Mouse (Mus musculus): ENCODE measurements at regions not wholly inside any gene's neighbourhood (a gene's known extent, or its start where the extent isn't known, plus 50 kb on each side); places are given as distances from the start of the nearest gene placed in this dataset.

DNA sequence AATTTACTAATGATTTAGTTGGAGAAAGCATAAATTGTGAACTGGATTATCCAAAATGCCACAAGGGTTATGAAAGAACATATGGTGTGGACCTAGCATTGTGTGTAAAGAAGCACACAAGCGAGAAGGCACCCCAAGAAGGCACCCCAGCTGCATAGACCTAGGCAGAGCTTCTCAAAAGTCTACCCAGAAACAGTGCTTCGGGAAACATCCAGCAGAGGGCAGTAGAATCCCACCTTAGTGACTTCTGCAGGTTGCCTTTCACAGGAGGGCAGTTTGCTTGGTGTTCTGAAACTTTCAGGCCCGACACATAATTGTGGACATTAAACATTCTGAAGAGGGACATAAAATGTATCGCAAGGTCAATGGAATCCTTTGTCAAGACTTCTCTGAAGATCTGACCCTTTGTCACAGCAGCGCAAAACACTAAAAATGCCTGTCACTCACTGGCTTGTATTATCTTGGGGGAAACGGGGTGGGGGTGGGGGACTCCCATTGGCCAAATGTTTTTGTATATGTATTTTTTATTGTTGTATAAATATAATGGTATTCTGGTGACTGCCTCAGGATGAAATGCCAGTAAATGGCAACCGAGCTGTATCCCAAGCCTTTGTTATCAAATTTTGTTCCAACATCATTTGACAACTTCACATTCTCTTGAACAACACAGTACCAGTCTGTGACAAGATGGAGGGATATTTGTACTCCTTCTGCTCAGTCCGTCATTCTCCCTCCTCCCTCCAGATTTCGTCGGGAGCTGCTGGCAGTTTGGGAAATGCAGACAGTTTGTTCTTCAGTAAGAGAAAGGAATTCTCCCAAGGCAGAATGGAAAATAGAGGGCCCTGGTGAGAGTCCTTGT, 156.4 kb upstream of the Frg1 start:
- Histone ChIP-seq H3K27me3 (replicated peaks; ENCODE audit: control insufficient read depth, insufficient read depth, low read length) (no peaks in the 10 kb centered on the region), H3K9me3 (ENCODE audit: control insufficient read depth, low read length) (no peaks in the 10 kb centered on the region), H3K4me2 (ENCODE audit: low read length) (no peak overlapping the region), H3K36me3 (ENCODE audit: control insufficient read depth, insufficient read depth, low read length) (no peaks in the 10 kb centered on the region), H3K27ac (ENCODE audit: low read depth) (no peak overlapping the region), H3K4me1 (replicated peaks; ENCODE audit: control insufficient read depth, insufficient read depth, low read length) (no peaks in the 10 kb centered on the region), H3K9ac (ENCODE audit: low read length) (no peak overlapping the region), H3K4me3 (ENCODE audit: low read depth, low read length) (no peak overlapping the region)
- 43% methylated on average over 10 of the region's 10 CpGs for whole genome bisulfite sequencing
- peak; percentile 52; the same call in 1 of the 2 replicates for ATAC-seq (replicated peaks; ENCODE audit: low FRiP score, low TSS enrichment, low read depth)
- peak; percentile 94 for DNase-seq (ENCODE audit: low spot score)

DNA sequence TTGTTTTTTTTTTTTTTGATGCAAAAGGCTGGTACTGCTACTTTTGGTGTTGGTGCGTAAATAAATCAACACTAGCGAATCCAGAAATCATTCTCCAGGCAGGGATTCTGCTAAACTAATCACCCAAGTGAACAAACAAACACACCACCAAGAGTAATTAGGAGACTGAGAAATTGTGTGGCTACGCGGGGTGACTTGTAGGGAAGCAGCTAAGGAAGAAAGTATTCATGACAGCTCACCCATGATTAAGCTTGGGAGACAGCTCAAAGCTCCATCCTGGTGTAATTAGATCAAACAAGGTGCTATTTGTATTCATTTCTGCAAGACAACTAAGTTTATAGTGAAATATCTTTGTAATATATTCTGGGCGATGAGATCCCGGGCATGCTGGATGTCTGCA, 153.7 kb upstream of the Frg1 start:
- Histone ChIP-seq H3K4me1 (replicated peaks; ENCODE audit: control insufficient read depth, insufficient read depth, low read length) (no peaks in the 10 kb centered on the region), H3K36me3 (ENCODE audit: control insufficient read depth, insufficient read depth, low read length) (no peaks in the 10 kb centered on the region), H3K27ac (ENCODE audit: low read depth) (no peak overlapping the region), H3K27me3 (replicated peaks; ENCODE audit: control insufficient read depth, insufficient read depth, low read length) (no peaks in the 10 kb centered on the region), H3K9me3 (ENCODE audit: control insufficient read depth, low read length) (no peaks in the 10 kb centered on the region), H3K9ac (ENCODE audit: low read length) (no peak overlapping the region), H3K4me2 (ENCODE audit: low read length) (no peak overlapping the region), H3K4me3 (ENCODE audit: low read depth, low read length) (no peak overlapping the region)
- DNase-seq (ENCODE audit: low spot score), result no peak
- WGBS, result 85% methylated on average over 6 of the region's 6 CpGs
- no peak for ATAC-seq (replicated peaks; ENCODE audit: low FRiP score, low TSS enrichment, low read depth)

DNA sequence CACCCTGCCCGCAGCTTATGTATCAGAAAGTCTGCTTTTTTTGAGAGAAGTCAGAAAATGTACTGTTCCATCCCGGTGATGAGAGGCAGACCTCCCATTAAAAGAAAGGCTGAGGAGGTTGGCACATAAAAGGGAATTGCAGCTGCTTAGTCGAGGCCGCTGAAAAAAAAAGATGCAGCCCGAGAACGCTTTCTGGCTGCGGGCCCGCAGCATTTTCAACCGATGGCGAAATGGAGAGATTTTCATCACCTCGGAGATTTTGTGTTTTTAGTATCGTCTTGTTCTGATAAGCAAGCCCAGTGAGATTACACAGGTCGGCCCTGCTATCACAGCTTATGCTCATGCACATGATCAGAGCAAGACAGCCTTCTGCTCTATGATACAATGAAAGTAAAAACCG, 145.1 kb upstream of the Frg1 start:
- H3K9ac ChIP-seq (ENCODE audit: low read length), result no peak overlapping the region
- H3K27ac ChIP-seq (ENCODE audit: low read depth), result no peak overlapping the region
- H3K4me1 ChIP-seq (replicated peaks; ENCODE audit: control insufficient read depth, insufficient read depth, low read length), result no peaks in the 10 kb centered on the region
- WGBS, result 55% methylated on average over 14 of the region's 14 CpGs
- no peaks in the 10 kb centered on the region for H3K36me3 ChIP-seq (ENCODE audit: control insufficient read depth, insufficient read depth, low read length)
- H3K4me3 ChIP-seq (ENCODE audit: low read depth, low read length), result no peak overlapping the region
- DNase-seq (ENCODE audit: low spot score), result no peak
- peak overlapping the region; percentile 18; the same call in 1 of the 2 replicates for H3K4me2 ChIP-seq (ENCODE audit: low read length)
- no peaks in the 10 kb centered on the region for H3K27me3 ChIP-seq (replicated peaks; ENCODE audit: control insufficient read depth, insufficient read depth, low read length)
- H3K9me3 ChIP-seq (ENCODE audit: control insufficient read depth, low read length), result no peaks in the 10 kb centered on the region
- ATAC-seq (replicated peaks; ENCODE audit: low FRiP score, low TSS enrichment, low read depth), result no peak

DNA sequence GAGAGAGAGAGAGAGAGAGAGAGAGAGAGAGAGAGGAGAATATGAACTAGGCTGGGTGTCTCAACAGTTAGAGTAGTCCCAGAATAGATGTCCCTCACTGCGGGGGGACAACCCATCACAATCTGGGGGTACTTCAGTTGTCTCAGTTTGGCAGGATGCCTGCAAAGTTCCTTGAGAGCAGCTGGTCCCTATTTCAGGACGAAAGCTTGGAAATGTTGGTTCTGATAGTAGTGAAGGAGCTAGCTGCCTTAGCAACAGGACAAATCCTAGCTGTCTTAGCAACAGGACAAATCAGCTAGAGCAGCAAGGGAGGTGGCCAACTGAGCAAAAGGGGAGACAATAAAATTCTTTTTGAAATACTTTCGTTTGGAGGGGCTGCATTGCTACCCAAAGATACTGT, 139.9 kb upstream of the Frg1 start:
- no peaks in the 10 kb centered on the region for H3K9me3 ChIP-seq (ENCODE audit: control insufficient read depth, low read length)
- ATAC-seq (replicated peaks; ENCODE audit: low FRiP score, low TSS enrichment, low read depth), result no peak
- H3K4me2 ChIP-seq (ENCODE audit: low read length), result no peak overlapping the region

DNA sequence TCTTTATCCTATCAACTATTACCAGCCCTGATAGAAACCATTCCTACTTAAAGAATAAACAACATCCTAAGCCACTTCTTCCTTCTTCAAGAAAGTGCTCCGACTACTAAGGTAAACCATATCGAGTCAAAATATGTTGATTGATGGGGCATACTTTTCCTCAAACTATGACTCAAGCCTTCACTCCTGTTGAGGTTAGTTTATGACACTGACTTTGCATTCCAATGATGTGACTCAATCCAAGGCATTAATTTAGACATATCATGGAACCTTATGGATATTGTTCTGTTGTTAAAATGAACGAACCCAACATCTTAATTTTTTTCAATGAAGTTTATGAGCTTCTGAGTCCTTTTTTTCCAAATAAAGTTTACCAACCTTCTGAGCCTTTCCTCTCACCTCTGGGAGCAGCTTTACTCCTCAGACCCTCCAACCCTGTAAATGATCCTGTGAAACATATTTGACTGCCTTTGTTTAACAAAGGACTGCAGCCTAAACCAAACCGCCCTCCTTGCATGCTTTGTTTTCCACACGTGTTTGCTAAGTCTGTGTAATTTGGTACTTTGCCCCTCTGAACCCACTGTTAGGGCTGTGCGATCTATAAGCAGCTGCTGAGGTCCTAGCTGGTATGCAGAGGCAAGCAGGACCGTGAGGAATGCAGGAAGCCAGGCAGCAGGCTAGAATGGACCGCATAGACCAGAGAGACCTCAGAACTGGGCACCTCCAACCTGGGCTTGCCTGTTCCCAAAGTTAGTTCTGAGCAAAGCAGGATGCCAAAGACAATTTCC, 136.1 kb upstream of the Frg1 start:
- ATAC-seq (replicated peaks; ENCODE audit: low FRiP score, low TSS enrichment, low read depth) (0 out of 2 replicates have a peak, but pooled peaks have one; percentile 60), DNase-seq (ENCODE audit: low spot score) (peak; percentile 52)
- WGBS, result 26% methylated on average over 8 of the region's 8 CpGs

More for the DNA sequence above, 139.9 kb upstream of the Frg1 start:
- no peak for DNase-seq (ENCODE audit: low spot score)
- no peak overlapping the region for H3K4me3 ChIP-seq (ENCODE audit: low read depth, low read length)
- H3K9ac ChIP-seq (ENCODE audit: low read length), result no peak overlapping the region
- no peaks in the 10 kb centered on the region for H3K36me3 ChIP-seq (ENCODE audit: control insufficient read depth, insufficient read depth, low read length)
- H3K27ac ChIP-seq (ENCODE audit: low read depth), result no peak overlapping the region
- H3K4me1 ChIP-seq (replicated peaks; ENCODE audit: control insufficient read depth, insufficient read depth, low read length), result peaks cover 5% of the 10 kb centered on the region; the same call in 1 of the 2 replicates
- no peaks in the 10 kb centered on the region for H3K27me3 ChIP-seq (replicated peaks; ENCODE audit: control insufficient read depth, insufficient read depth, low read length)
- 60% methylated on average over 3 of the region's 3 CpGs for WGBS

DNA sequence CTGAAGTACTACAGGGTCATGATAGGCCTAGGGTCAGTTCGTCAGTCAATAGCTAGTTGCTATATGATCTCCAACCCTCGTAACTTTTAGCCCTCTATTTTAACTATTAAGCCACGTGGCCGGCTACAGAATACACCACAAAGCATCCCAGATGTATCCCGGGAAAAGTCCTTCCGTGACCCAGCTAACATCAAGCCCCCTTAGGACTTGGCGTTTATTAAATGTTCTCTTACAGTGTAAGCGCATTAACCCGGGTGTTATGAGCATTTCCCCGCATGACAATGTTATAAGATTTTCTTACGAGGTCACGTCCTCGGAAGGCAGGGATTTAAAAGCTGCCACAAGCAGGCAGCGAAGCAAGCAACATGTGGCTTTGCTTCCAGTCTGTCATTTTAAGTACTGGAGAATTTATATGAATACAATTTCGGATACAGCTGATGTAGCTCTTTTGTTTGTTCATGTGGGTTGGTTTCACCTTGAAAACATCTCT, 135.1 kb upstream of the Frg1 start:
- no peak overlapping the region for H3K4me2 ChIP-seq (ENCODE audit: low read length)
- 55% methylated on average over 15 of the region's 15 CpGs for WGBS

More for the DNA sequence above, 136.1 kb upstream of the Frg1 start:
- Histone ChIP-seq H3K9ac (ENCODE audit: low read length) (no peak overlapping the region), H3K4me1 (replicated peaks; ENCODE audit: control insufficient read depth, insufficient read depth, low read length) (peaks cover 5% of the 10 kb centered on the region; the same call in 1 of the 2 replicates), H3K27ac (ENCODE audit: low read depth) (no peak overlapping the region), H3K4me3 (ENCODE audit: low read depth, low read length) (no peak overlapping the region), H3K9me3 (ENCODE audit: control insufficient read depth, low read length) (no peaks in the 10 kb centered on the region), H3K36me3 (ENCODE audit: control insufficient read depth, insufficient read depth, low read length) (no peaks in the 10 kb centered on the region), H3K27me3 (replicated peaks; ENCODE audit: control insufficient read depth, insufficient read depth, low read length) (no peaks in the 10 kb centered on the region), H3K4me2 (ENCODE audit: low read length) (no peak overlapping the region)

DNA sequence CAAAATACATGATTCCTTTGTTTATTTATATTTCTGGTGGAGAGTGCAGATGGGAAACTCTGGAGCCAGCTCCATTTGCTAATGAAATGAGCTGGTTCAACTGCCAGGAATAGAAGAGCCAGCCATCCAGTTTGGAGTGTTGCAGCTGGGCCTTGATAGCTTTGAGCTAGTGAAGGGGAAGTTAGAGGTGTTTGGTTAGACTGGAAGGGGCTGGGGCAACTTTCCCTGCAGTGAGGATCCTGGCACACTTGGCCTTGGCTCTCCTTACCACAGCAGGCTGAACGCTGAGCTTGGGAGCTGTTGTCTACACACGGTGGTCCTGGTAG, 133.2 kb upstream of the Frg1 start:
- no peaks in the 10 kb centered on the region for H3K36me3 ChIP-seq (ENCODE audit: control insufficient read depth, insufficient read depth, low read length)
- H3K4me3 ChIP-seq (ENCODE audit: low read depth, low read length), result no peak overlapping the region
- H3K9ac ChIP-seq (ENCODE audit: low read length), result no peak overlapping the region
- H3K27ac ChIP-seq (ENCODE audit: low read depth), result no peak overlapping the region
- H3K4me1 ChIP-seq (replicated peaks; ENCODE audit: control insufficient read depth, insufficient read depth, low read length), result peaks cover 5% of the 10 kb centered on the region; the same call in 1 of the 2 replicates
- no peaks in the 10 kb centered on the region for H3K9me3 ChIP-seq (ENCODE audit: control insufficient read depth, low read length)
- ATAC-seq (replicated peaks; ENCODE audit: low FRiP score, low TSS enrichment, low read depth) (no peak), DNase-seq (ENCODE audit: low spot score) (no peak)
- no peaks in the 10 kb centered on the region for H3K27me3 ChIP-seq (replicated peaks; ENCODE audit: control insufficient read depth, insufficient read depth, low read length)
- no peak overlapping the region for H3K4me2 ChIP-seq (ENCODE audit: low read length)
- 82% methylated on average over 2 of the region's 2 CpGs for WGBS

More for the DNA sequence above, 135.1 kb upstream of the Frg1 start:
- Histone ChIP-seq H3K36me3 (ENCODE audit: control insufficient read depth, insufficient read depth, low read length) (no peaks in the 10 kb centered on the region), H3K4me3 (ENCODE audit: low read depth, low read length) (no peak overlapping the region), H3K4me1 (replicated peaks; ENCODE audit: control insufficient read depth, insufficient read depth, low read length) (peaks cover 5% of the 10 kb centered on the region; the same call in 1 of the 2 replicates), H3K9me3 (ENCODE audit: control insufficient read depth, low read length) (no peaks in the 10 kb centered on the region), H3K9ac (ENCODE audit: low read length) (no peak overlapping the region), H3K27ac (ENCODE audit: low read depth) (no peak overlapping the region), H3K27me3 (replicated peaks; ENCODE audit: control insufficient read depth, insufficient read depth, low read length) (no peaks in the 10 kb centered on the region)
- no peak for DNase-seq (ENCODE audit: low spot score)
- ATAC-seq (replicated peaks; ENCODE audit: low FRiP score, low TSS enrichment, low read depth), result no peak

DNA sequence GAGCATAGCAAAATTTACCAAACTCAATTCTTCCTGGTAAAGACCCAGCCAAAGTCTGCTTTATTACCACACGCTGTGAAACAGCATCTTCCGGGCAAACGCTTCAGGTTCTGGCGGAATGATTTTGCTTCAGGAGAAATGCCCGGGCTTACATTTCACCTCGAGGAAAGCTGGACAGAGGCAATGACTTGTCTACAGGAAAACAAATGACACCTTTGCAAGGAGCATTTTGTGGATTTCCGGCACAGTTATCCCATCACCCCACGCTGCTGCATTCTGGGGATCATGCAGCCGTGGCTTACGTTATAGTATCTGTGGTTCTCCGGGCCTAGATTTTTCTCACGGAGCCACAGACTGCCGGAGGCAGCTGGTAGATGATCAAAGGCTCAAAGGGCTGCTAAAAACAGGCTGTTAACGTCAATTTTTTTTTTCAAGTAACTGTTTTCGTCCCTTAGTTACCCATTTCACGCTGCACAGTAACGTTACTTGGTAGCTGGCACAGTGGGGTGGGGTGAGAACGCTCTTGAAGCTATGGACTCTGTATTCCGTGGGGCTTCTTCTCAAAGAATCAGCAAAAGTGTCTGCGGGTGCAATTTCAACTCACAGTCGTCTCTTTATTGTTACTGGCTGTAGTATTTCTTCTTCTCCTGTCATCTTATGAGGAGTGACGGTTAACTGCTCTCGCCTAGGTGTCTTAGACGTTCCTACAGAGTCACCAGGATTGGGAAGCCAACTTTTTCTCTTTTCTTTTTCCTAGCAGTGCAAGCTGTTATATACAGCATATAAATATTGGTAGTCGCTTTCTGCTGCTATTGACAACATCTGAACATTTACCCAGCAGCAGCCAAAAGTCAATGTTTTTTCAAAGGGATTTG, 132.6 kb upstream of the Frg1 start:
- Histone ChIP-seq H3K9me3 (ENCODE audit: control insufficient read depth, low read length) (no peaks in the 10 kb centered on the region), H3K4me3 (ENCODE audit: low read depth, low read length) (no peak overlapping the region), H3K27ac (ENCODE audit: low read depth) (no peak overlapping the region), H3K4me1 (replicated peaks; ENCODE audit: control insufficient read depth, insufficient read depth, low read length) (peaks cover 5% of the 10 kb centered on the region; the same call in 1 of the 2 replicates), H3K4me2 (ENCODE audit: low read length) (no peak overlapping the region), H3K9ac (ENCODE audit: low read length) (no peak overlapping the region), H3K36me3 (ENCODE audit: control insufficient read depth, insufficient read depth, low read length) (no peaks in the 10 kb centered on the region), H3K27me3 (replicated peaks; ENCODE audit: control insufficient read depth, insufficient read depth, low read length) (no peaks in the 10 kb centered on the region)
- WGBS, result 57% methylated on average over 25 of the region's 25 CpGs
- DNase-seq (ENCODE audit: low spot score) (no peak), ATAC-seq (replicated peaks; ENCODE audit: low FRiP score, low TSS enrichment, low read depth) (no peak)

Data from intestine, embryonic 14.5 days (tissue).